Mouse (Mus musculus): ENCODE measurements around the gene Igsf9b. TPM values are rescaled to one million over a fixed set of nuclear protein-coding genes. Genes with fewer than 3 reads are reported as not detected.

Igsf9b gene
- total RNA-seq, 2 experiments from 2014 or later: 0.33 TPM; not detected in 1

DNA sequence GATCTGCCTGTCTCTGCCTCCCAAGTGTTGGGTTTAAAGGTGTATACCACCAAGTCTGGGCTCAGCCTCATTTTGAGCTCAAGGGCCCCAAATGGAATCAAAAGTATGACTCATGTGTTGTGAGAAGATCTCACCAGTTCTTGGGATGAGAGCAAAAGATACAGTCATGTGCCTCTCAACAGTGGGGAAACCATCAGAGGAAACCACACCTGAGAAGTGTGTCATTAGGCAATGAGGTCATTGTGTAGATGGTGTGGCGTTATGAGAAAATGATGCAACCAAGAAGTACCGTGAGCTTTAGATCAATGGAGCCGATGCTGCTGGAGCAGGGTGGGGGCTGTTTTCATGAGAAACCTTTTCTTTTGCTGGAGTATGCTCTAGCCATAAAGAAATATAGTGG lies 28.6 kb downstream of the Igsf9b start:
- ATAC-seq (ENCODE audit: poor library complexity, severe bottlenecking): no peak

DNA sequence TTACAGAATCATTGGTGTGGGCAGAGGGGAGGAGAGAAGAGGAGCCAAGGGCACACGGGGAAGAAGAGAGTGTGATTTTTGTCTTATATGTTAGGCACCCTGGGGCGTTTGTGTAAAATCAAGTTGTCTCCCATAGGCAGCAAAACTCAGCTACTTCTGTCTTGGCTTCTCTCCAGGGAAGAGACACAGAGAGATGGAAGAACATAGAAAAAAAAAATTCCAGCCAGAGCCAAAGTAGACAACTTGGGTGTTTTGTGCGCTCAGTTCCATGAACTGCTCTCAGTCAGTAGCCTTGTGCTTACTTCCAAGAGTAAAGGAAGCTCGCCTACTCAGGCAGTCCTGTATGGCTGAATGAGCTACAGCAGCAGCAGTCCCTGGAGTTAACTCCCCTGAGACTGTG lies 31.4 kb downstream of the Igsf9b start:
- ATAC-seq (ENCODE audit: poor library complexity, severe bottlenecking): no peak

DNA sequence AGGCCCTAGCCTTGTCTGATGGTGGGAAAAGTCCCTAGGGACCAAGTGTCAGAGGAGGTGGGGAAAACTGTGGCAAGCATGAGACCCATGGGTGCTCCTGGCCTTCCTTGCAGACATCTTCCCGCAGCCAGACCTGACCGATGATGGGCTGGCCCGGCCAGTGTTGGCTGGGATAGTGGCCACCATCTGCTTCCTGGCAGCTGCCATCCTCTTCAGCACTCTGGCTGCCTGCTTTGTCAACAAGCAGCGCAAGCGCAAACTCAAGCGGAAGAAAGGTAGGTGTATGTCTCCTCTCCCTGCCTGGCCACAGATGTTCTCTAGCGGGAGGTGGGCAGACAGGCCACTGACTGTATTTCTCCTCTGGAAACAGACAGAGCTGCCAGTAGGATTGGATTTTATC lies 32.5 kb downstream of the Igsf9b start:
- no peak for ATAC-seq (ENCODE audit: poor library complexity, severe bottlenecking)

DNA sequence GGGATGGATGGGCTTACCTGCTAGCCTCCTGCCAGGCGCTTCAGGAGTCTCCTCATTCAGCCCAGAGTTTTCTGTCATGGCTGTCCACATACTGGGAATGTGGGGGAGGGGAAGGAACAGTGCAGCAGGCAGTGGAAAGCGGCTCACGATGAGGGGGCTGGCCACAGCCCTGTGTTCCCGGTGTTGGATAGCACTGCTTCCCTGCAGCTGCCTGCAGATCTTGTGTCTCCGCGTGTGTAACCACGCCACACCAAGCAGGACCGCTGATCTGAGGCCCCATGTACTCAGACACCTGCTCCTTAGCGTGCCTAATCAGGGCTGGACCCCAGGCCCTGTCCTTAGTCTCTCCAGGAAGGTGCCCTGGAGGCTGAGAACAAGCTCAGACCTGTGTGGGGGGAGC lies 35.9 kb downstream of the Igsf9b start:
- no peak for ATAC-seq (ENCODE audit: poor library complexity, severe bottlenecking)

DNA sequence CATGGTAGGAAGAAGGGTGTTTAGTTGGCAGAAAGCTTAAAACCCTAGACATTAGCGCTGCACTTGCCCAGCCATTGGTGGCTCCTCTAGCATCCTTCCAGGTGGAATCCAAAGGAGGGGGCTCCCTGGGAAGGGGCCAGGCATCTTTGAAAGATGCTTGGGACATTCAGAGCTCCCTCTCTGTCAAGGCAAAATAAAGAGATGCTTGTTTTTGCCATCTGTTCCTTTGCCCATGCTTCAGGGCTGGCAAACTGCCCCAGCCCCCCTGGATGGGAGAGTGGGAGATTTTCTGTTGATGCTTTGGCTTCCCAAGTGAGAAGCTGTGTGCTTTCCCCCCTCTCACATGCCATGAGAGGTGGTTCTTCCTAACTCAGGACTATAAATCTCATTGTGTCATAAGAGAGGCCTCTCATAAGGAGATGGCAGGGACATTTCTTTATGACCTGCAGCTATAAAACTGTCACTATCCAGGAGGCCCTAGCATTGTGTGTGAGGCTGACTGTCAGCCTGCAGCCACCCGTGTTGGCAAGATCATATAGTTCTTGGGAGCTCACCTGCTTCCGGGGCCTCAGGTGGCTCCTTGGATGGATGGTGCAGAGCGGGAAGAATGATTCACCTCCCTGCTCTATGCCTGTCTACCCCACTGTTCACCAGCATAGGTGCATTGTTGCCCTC lies 38.1 kb downstream of the Igsf9b start:
- no peak for ATAC-seq (ENCODE audit: poor library complexity, severe bottlenecking)

DNA sequence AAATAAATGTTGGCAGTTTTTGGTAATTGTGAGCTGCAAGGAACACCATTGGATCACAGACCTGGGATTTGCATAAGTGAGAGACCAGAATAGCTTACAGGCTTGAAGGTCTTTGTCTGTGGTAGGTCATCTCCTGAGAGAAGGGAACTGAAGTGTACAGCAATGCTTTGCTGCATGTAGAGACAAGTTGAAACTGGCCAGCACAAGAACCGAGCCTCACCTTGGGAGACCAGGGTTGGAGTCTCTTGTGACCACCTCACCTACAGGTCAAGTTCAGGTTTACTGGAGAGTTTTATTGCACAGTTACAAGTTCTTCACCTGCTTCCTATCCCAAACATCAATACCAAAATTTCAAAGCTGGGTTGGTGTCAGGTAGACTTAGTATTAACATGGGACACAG lies 40.2 kb downstream of the Igsf9b start:
- ATAC-seq (ENCODE audit: poor library complexity, severe bottlenecking): no peak

DNA sequence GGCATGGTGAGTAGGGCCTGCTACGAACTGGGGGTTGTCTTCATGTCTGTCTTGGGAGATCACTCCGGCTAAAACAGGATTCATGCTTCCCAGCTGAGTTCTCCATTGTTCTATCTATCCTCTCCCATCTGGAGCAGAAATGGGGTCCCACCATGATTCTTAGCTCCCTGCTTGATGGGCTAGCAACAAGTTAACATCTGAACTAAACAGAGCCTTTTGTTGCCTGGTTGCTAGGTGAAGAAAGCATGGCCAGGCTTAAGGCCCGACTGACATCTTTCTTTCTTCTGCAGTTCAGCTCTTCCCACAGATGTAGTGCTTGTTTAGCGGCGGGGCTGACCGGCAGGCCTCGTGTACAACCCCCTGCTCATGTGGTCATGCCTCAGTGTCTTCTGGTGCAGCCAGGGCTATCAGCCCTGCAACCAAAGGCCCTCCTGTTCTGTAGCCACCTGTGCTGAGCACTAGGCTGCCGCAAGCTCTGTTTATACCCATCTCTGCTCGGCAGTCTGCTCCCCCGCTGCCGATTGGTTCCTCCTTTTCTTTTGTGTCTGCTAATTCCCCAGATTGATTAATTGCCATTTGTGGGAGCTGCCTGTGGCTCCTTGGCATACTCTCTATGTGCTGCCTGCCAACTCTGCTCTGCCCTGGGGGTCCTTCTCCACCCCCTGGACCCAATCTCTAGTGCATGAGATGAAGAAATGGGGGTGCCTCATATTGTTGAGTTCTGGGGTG lies 47.7 kb downstream of the Igsf9b start:
- no peak for ATAC-seq (ENCODE audit: poor library complexity, severe bottlenecking)

DNA sequence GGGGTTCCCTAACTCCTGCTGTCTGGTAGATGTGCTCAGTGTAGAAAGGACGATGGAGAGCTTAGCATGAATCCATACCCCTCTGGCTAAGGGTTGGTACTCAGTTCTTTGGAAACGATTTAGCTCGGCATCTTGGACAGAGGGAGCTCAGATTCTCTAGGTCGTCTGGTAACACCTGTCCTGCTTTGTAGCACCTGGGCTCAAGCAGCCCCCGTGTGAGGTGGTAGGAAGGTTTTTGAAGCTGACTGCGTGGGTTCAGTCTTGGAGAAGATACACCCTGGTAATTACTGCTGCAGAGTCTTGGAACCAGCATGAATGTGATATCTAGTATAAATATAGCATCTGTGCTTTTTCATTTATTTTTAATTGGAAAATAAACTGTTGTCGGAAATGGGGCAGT lies 54.1 kb downstream of the Igsf9b start:
- ATAC-seq (ENCODE audit: poor library complexity, severe bottlenecking): no peak

DNA sequence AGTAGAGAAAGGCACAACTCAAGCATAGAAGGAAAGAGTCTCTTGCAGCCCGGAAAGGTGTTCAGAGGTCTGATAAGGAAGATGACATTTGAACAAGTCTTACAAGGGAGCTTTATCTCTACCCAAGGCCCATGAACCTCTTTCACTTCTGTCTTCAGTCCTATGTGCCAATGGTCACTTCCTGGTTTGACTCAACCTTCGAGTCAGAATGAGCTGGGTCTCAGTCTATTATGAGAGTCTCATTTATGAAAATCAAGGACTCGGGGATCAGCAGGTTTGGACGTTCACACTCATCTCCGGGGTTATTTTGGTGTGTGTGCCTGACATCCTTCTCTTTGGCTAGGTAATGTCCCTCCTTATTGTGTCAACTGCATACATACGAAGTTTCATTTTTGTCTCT lies 58.9 kb downstream of the Igsf9b start:
- ATAC-seq (ENCODE audit: poor library complexity, severe bottlenecking): no peak

DNA sequence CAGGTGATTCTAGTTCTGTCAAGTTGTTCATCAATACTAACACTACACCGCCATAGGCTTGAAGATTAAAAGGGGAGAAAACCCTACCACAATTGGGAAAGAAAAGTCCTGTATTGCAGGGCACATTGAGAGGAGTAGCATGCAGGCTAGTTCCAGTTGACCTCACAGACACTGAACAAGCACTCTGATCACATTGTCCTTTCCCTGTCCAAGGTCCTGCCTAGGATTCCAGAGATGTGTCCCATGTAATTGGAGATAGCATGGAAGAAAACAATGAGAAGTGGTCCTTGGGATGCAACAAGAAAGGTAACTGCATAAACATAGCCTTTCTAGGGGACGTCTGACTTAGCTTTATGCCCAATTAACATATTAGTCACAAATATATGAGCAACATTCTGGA lies 68.2 kb downstream of the Igsf9b start:
- ATAC-seq (ENCODE audit: poor library complexity, severe bottlenecking): no peak

DNA sequence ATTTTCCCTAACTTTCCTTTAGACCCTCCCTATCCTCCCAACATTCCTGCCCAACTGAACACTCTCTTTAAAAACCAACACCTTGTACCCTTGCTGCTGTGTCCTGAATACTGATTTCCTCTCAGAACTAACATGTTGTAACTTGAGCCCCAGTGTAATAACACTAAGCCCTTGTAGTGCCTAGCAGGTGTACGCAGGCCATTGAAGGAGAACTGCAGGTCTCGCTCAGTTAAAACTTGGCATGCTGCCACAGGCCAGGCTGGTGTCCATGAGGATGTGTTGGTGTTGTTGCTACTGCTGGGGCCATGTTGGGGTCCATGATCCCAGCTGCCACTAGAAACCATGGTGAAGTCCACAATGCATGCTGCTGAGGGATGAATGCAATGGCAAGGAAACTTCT lies 70.1 kb downstream of the Igsf9b start:
- no peak for ATAC-seq (ENCODE audit: poor library complexity, severe bottlenecking)

DNA sequence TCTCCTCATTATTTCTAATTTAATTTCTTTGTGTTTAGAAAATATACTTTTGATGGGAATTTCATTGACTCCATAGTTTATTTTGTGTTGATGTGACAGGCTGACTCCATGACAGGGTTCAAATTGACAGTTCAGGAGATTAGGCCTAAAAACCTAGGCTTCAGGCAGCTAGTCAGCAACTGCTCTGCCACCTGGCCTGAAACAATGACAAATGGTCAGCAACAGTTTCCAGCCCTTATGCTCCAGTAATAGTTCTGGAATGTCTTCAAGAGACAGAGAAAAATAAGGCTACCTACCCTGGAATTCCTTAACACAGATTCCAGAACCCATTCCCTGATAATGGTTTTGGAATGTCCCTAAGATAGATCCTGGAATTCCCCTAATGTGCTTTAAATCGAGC lies 76.7 kb downstream of the Igsf9b start:
- no peak for ATAC-seq (ENCODE audit: poor library complexity, severe bottlenecking)

DNA sequence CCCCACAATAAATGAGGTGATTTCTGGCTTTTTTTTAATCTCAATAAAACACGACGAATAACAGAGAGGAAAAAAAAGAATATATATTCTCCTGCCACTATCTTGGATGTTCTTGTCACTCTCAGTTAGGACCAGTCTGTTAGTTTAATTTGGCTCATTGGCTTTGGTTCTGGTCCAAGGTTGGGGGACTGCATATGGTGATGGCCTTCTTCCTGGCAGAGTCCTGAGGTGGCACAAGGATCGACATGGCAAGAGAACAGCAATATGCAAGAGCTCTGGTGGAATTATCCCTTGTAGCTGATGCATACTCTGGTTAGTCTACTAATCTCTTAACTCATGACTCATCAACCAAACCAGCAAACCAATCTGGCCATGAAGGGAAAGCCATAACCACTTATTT lies 87.9 kb downstream of the Igsf9b start:
- ATAC-seq (ENCODE audit: poor library complexity, severe bottlenecking): no peak

DNA sequence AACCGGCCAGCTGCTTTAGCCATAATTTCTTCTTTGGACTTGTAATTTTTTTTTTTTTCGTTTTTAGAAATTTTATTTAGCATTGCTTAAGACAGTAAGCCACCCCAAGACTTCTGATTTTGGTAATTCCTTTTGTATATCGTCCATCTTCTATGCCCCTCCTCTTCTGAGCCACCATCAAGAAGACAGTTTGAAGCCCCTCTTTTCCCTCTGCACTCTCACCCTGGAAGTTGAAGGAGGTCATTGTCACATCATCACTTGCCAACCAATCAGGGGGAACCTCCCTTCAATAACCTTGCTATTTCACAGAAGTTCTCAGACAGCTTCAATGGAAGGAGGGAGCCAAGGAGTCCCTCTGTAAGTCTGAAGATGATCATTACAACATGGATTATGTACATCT lies 97.5 kb downstream of the Igsf9b start, which contains the start of gene Spata19:
TSS of gene Spata19 (plus strand) at position 301 of the 400 bp plus-strand sequence.
- ATAC-seq (ENCODE audit: poor library complexity, severe bottlenecking): no peak

DNA sequence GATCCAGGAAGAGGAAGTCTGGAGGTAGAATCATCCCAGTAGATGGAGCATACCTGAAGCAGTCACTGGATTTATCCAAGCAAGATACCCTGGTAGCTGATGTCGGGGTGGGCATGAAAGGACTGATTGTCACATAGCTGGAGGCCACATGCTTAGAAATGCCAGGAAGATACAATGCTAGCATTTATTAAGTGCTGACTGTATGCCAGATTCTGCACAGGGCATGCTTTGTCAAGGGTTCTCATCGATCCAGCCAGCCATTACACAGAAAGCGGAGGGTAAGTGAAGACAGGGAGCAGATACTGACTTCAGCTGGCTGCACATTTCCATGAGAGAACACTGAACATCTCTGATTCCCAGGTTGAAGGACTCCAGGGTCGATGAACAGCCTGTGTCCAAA lies 102.2 kb downstream of the Igsf9b start:
- ATAC-seq (ENCODE audit: poor library complexity, severe bottlenecking): no peak

Other genes starting within 250 kb of the Igsf9b start
- gene Jam3, start 143.8 kb upstream of the Igsf9b start, total RNA-seq (2015): not detected in 2 replicates
- not detected in 2 replicates for gene Jam3, start 143.8 kb upstream of the Igsf9b start, total RNA-seq (2017)
- not detected in 2 replicates for gene Spata19, start 97.6 kb downstream of the Igsf9b start, total RNA-seq (2015)
- gene Spata19, start 97.6 kb downstream of the Igsf9b start, total RNA-seq (2017): not detected in 2 replicates

Measured in megakaryocyte, adult 5-6 weeks (primary cell).